Mouse (Mus musculus) brain, embryonic 14.5 days (tissue): ENCODE data around the gene Hoxa5. TPM values are rescaled to one million over a fixed set of nuclear protein-coding genes. Genes with fewer than 3 reads are reported as not detected.

Source experiments
- DNase-seq: peaks from one replicate; pipeline ENCODE4 v3.0.0-alpha.2; 2011; ENCODE audit warnings: low read depth
- CTCF ChIP-seq: fragments of 200-500 bp; IDR thresholded peaks from 2 replicates; pipeline ENCODE4 v1.5.1; 2012; ENCODE audit warnings: inconsistent platforms, mild to moderate bottlenecking, moderate library complexity, borderline replicate concordance; ENCODE audit not compliant: insufficient read depth, insufficient read length; ENCODE audit errors: extremely low read depth
- POLR2A ChIP-seq: fragments of 200-500 bp; IDR thresholded peaks from 2 replicates; pipeline ENCODE4 v1.6.1; 2012; ENCODE audit warnings: mild to moderate bottlenecking, inconsistent platforms, borderline replicate concordance; ENCODE audit not compliant: poor library complexity, insufficient read depth, insufficient read length, severe bottlenecking; ENCODE audit errors: extremely low read depth
- polyA plus RNA-seq: library from polyadenylated mRNA; depleted of rRNA; stranded (reverse); fragments of >200 nt; gene quantifications from 2 replicates; pipeline ENCODE4 v1.2.3, GENCODE M21; 2012

Gene Hoxa5
- polyA plus RNA-seq, 1 experiment, result 47.1 TPM

DNA sequence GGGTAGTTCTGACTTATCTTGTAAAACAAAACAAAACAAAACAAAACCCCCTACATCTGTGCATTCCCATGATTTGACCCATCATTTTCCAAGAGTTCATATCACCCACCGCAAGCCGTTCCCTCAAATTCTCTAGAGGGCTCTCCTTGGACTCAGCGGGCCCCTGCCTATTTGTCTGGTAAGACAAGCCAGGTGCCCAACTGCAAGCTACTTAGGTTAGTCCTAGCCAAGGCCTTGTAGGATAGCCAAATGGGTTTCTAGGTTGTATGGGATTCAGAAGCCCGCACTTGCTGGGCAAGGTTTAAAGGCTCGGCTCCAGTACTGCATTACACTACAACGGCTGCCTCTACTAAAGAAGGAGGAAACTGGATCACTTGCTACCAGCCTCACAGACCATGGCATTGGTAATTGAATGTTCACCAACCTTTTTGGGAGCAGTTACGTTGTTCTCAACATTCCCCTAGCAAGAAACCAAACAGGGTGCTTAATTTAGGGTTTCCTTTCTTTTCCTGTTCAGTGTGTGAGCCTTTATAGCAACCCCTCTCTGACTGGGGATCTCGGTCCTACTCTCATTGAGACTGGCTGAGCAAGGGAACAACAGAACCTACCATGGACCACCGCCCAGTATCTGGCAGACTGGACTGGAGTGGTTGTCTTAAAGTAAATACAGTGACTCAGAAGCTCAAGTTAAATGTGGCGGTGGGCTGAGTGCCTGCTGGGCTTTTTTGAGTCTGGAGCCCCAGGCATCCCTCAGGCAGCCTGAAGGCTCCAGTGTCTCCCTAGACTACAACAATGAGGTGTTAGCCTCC, 33.2 kb upstream of the Hoxa5 start:
- TF ChIP-seq POLR2A (no peak), CTCF (no peak)
- no peak for DNase-seq

DNA sequence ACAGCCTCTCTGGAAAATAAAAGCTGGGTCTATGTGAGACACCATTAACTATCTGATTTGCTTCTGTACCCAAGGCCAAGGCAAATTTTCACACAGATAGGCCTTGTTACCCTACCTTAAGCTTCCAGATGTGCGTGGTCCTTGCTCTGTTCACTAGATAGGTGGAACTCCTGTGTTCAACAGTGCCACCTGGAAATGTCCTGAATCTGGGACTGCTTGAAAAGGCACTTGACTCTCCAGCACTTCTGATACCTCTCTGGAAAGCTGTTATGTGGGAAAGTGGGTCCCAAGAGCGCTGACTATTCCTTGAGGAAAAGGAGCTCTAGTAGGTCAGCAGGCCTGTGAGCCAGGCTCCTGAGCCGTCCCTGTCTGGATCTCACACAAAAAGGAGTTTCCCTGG, 32.4 kb upstream of the Hoxa5 start:
- TF ChIP-seq CTCF (no peak), POLR2A (no peak)
- DNase-seq, result no peak

DNA sequence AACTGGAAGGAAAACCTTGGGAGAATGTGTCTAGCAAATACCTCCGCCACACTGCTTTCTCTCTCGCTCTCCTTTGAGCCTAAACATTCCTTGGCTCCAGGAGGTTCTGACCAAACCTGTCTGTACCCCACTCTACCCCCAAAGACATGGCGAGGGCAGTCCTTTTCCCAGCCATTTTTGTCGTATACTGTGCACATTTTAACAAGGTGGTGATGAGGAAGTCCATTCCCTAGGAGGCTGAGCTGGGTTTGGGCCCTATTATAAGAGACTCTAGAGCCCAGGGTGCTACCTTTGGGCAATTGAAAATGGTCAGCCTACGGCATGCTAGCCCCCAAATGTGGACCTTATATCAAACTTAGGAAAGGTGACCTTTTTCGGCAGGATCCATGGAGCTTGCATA, 31.5 kb upstream of the Hoxa5 start:
- no peak for TF ChIP-seq CTCF
- no peak for TF ChIP-seq POLR2A
- no peak for DNase-seq

DNA sequence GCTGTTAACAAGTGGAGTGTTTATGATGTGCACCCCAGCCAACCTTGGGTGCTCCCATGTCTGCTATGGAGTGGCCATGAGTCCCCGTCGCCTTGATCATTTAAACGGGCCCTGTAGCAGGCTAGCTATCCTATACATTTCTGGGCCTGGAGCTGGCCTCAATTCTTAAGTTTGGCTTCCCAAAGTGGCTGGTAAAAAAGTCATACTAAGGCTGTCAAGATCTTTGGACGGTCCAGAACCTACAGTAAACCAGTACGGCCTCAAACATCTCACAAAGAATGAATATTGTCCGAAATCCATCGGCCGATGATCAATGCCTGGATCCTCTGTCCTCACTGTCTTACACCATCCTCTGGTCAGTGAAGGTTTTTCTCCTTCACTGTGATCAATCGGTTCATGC, 30.9 kb upstream of the Hoxa5 start:
- DNase-seq, result no peak
- TF ChIP-seq CTCF, result no peak
- no peak for TF ChIP-seq POLR2A

DNA sequence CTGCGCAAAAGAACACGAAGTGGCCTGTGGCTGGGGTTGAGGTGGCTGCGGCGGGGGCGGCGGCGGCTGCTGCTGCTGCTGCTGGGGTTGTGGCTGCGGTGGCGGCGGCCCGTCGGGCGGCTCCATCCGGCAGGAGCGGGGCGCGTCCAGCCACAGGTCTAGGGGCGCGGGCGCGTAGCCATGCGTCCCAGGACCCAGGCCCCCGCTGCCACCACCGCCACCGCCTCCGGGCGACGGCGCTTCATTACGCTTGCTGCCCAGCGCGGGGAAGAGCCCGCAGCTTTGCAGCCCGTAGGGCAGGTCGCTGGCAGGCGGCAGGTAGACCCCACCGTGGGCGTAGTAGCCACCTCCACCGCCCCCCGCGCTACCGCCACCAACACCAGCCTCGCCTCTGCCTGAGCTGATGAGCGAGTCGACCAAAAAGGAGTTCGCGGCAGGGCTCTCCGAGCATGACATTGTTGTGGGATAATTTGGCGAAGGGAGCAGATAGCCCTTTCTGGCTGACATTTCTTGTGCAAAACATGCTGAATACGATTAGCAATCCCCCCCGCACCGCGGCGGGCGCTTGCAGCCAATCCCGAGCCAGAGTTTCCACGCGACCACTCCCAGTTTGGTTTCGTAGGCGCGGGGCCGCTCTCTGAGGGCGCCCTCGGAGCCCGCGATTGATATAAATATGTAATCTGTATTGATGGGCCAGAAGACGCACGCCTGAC, 30.2 kb upstream of the Hoxa5 start:
- TF ChIP-seq CTCF, result no peak
- no peak for TF ChIP-seq POLR2A
- DNase-seq, result no peak

DNA sequence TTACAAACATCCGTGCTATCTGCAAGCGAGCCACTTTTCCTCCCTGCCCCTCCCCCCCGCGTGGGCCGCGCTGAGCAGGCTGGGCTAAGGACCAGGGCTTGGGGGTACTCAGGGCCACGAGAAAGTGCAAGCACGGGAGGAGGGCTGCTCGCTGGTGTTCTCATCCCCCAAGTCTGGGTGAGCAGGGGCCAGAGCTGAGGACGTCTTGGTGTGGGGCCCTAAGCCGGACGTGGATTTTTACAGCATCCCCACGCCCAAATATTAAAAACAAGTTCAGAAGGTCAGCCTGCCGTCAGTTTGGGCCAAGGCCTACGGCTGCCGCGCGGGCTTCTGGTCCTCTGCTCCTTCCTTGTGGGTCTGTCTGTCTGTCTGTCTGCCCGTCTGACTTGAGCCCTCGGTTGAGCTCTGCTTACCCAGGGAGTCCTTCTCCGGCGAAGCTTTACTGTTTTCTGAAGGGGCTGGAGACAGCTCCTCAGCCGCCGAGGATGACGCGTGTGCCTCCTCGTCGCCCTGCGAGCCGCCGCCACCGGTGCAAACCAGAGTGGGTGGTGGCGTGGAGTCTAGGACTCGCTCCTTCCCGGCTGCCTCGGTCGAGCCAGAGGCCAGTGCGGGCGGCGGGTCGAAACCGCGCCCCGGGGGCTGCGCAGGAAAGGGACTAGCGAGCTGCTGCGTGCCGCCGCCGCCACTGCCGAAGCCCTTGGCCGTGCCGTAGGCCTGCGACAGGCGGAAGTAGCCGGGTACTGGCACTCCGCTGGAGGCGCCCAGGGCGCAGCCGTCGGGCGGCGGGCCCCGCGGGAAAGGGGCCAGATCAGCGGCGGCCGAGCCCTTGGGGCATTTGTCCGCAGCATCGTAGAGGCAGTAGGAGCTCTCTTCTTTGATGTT, 29.4 kb upstream of the Hoxa5 start:
- DNase-seq, result no peak
- TF ChIP-seq POLR2A (no peak), CTCF (no peak)

DNA sequence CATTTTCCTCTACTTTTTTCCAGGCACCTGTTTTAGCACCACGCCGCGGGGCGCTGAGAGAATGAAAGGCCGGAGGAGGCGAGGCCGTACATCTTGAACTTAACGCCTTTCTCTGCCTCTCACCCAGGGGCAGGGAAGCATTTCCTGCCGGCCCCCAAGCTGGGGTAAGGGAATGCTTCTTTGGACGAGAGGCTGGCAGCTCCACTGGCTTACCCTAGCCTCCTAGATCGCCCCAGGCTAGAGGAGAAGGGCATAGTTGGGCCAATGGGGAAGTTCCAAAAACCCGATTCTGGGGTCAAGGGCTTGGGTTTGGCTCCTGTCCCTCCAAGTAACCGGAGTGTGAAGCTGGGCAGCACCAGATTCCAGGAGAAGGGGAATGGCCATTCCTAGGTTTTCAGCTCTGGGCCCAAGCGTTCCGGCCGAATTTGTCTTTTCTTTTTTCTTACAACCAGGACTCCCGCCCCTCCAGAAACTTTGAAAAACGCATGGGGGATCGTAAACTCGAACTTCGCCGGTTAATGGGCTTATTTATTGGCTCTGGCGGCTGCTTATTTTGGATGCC, 28.7 kb upstream of the Hoxa5 start:
- DNase-seq, result no peak
- TF ChIP-seq CTCF (no peak), POLR2A (no peak)

DNA sequence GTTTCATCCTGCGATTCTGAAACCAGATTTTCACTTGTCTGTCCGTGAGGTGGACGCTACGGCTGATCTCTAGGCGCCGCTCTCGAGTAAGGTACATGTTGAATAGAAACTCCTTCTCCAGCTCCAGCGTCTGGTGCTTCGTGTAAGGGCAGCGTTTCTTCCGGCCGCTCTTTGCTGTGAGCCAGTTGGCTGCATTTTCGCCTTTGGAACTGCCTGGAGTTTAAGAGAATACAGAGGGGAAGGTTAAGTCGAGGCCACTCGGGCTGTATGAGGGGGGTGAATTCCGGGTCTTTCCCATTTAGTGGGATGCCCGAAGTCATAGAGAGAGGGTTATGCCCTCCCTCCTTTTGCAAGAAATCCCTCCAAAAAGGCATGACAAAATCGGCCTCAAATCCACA, 28.2 kb upstream of the Hoxa5 start:
- no peak for DNase-seq
- TF ChIP-seq POLR2A (no peak), CTCF (no peak)

DNA sequence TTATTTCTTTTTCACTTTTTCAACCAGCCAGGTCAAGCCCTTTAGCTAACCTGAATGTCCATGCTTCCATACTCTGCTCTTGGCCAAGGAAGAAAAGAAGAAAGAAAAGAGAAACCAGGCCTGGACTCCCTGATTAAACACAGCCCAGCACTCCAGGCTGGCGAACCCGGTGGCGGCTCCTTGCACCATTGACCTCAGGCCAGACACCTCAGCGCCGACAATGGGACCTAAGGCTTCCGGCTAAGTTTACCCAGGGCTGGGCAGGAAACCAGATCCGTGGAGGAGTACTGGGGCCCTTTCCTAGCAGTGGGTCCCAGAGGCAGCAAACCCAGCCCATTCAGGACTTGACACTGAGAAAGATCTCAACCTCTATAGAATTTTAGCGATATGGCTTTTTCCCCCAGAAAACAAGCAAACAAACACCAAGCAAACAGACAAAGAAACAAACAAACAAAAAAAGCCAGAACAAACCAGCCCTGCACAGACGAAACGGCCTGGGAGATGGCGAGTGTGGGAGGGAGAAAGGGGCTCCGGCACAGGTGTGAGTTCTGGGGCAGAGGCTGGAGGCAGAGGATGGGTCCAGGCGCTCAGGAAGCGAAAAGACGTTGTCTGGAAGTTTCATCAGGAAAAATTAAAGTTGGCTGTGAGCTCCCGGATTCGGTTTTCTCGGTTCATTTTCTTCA, 27.6 kb upstream of the Hoxa5 start:
- DNase-seq, result no peak
- TF ChIP-seq POLR2A (no peak), CTCF (no peak)

DNA sequence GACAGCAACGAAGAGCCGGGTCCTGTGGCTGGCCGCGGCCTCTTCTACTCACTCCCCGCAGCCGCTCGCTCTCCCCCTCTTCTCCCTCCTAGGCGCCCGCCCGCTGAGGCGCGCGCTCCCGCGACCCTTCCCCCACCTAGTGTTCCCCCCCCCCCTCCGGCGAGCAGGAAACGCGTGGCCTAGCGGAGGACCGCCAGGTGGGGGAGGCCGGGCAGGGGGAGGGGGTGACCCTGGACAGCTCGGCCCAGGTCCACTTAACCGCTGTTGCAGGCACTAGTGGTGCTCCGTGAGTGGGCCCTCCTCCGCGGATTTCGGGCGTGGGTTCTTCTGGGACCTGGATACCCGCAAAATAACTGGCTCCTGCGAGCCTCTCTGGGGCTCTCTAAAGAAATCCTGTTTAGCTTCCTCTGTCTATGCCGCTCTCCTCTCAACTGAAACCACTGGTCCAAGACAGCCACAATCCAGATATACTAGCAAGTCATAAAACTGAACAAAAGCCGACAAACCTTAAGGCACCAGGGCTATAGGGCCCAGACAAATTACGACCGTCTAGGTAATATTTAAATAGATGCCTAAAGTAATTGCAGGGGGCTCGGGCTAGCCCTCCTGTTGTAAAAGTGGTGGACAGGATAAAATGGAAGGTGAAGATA, 26.3 kb upstream of the Hoxa5 start, which contains the start of gene Hoxa9:
TSS of gene Hoxa9 (minus strand) at position 574 of the 650 bp plus-strand sequence.
- no peak for DNase-seq
- TF ChIP-seq CTCF (no peak), POLR2A (no peak)
